In the genomic region with DNA sequence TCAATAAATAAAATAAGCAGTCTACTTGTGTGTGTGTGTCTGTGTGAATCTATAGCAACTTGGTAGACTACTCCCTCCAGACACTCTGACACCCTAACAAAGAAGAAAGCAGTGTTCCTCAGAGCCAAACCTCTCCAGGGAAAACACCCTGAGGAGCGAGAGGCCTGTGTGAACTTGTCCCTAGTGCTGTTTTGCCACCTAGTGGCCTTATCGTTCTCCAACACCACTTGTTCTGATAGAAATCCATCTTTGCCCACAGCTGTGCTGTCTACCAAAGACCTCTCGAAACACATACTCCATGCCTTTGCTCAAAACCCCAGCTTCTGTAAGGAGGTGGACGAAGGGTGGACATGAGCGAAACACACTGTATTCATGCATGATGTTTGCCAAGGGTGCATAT, we compare ENCODE assay signal across 8 mouse cellular contexts. TPM values are rescaled to one million over a fixed set of nuclear protein-coding genes. Genes with fewer than 3 reads are reported as not detected.
DNase-seq lines count a peak whose midpoint lies in the region; ATAC-seq and TF ChIP-seq lines count a peak whose summit lies in the region.

No protein-coding gene starts in this region.

- DNase-seq in urinary bladder, postnatal 36 days (ENCODE audit: low spot score in 2 of 2) = peak; percentile 61 to 74
- DNase-seq in urinary bladder, postnatal 25 days (ENCODE audit: low spot score) = no peak
- peak; percentile 76 for DNase-seq in embryo, embryonic 11 days
- DNase-seq in heart, adult 2 months = peak; percentile 48 to 64
- peak; percentile 61 for DNase-seq in kidney, adult 11 months
- peak; percentile 84 for DNase-seq in midbrain, embryonic 14.5 days

- no peak overlapping the region for H3K9ac ChIP-seq in heart, adult 2 months (ENCODE audit: low read depth, low read length)
- no peak overlapping the region for H3K9ac ChIP-seq in limb, embryonic 13.5 days
- no peak overlapping the region for H3K9ac ChIP-seq in midbrain, embryonic 14.5 days (replicated peaks; ENCODE audit: low read length)

- peak; percentile 89 for TF ChIP-seq CTCF in heart, adult 2 months (IDR thresholded peaks at IDR 0.05)
- 0 out of 2 replicates have a peak, but pooled peaks have one; percentile 18 for TF ChIP-seq CTCF in testis, adult 2 months (IDR thresholded peaks at IDR 0.05; ENCODE audit: control insufficient read depth, insufficient read depth, insufficient replicate concordance, low read depth, low read length)

- peak; percentile 82 for TF ChIP-seq EP300 in heart, adult 2 months (IDR thresholded peaks at IDR 0.05; ENCODE audit: insufficient read depth, low read depth, low read length)

- intact Hi-C loops in heart, adult 2 months (cut with DNase I) = loop anchor here (1.0 to 5.0 kb wide), 2 partner anchors 28 to 51 kb away; a partner anchor contains a TSS

- H3K36me3 ChIP-seq in heart, adult 2 months (ENCODE audit: control insufficient read depth, insufficient read depth, low read length) = no peaks in the 10 kb centered on the region
- H3K36me3 ChIP-seq in limb, embryonic 13.5 days = no peaks in the 10 kb centered on the region
- no peaks in the 10 kb centered on the region for H3K36me3 ChIP-seq in midbrain, embryonic 14.5 days (ENCODE audit: control insufficient read depth, insufficient read depth, low read length)
- no peaks in the 10 kb centered on the region for H3K36me3 ChIP-seq in testis, adult 2 months (ENCODE audit: control insufficient read depth, insufficient read depth, low read length)

- H3K4me3 ChIP-seq in heart, adult 2 months = no peak overlapping the region
- no peak overlapping the region for H3K4me3 ChIP-seq in limb, embryonic 13.5 days
- no peak overlapping the region for H3K4me3 ChIP-seq in midbrain, embryonic 14.5 days (replicated peaks; ENCODE audit: low read depth, low read length)
- H3K4me3 ChIP-seq in testis, adult 2 months (ENCODE audit: control insufficient read depth, low read depth, low read length) = no peak overlapping the region

- peak overlapping the region; percentile 62 for H3K27ac ChIP-seq in heart, adult 2 months
- H3K27ac ChIP-seq in limb, embryonic 13.5 days = no peak overlapping the region
- H3K27ac ChIP-seq in midbrain, embryonic 14.5 days (replicated peaks; ENCODE audit: low read depth, low read length) = no peak overlapping the region
- H3K27ac ChIP-seq in testis, adult 2 months (ENCODE audit: control insufficient read depth, insufficient read depth, low read depth, low read length) = no peak overlapping the region

- peaks cover 7% of the 10 kb centered on the region for H3K4me1 ChIP-seq in heart, adult 2 months (ENCODE audit: control insufficient read depth, insufficient read depth, low read length)
- peaks cover 11% of the 10 kb centered on the region for H3K4me1 ChIP-seq in limb, embryonic 13.5 days
- H3K4me1 ChIP-seq in midbrain, embryonic 14.5 days (ENCODE audit: control insufficient read depth, insufficient read depth, low read length) = no peaks in the 10 kb centered on the region
- no peaks in the 10 kb centered on the region; the same call in 1 of the 2 replicates for H3K4me1 ChIP-seq in testis, adult 2 months (ENCODE audit: control insufficient read depth, insufficient read depth, low read length)

- H3K27me3 ChIP-seq in heart, adult 2 months (ENCODE audit: control insufficient read depth, insufficient read depth, low read length) = no peaks in the 10 kb centered on the region
- H3K27me3 ChIP-seq in limb, embryonic 13.5 days = no peaks in the 10 kb centered on the region
- H3K27me3 ChIP-seq in midbrain, embryonic 14.5 days (ENCODE audit: control insufficient read depth, insufficient read depth, low read length) = no peaks in the 10 kb centered on the region
- no peaks in the 10 kb centered on the region for H3K27me3 ChIP-seq in testis, adult 2 months (ENCODE audit: control insufficient read depth, insufficient read depth, low read length)

- peak; percentile 81 for ATAC-seq in limb, embryonic 13.5 days (ENCODE audit: low FRiP score, low read depth)
- ATAC-seq in midbrain, embryonic 14.5 days (ENCODE audit: low FRiP score, low TSS enrichment) = 0 out of 2 replicates have a peak, but pooled peaks have one; percentile 27

- no peak overlapping the region for H3K4me2 ChIP-seq in limb, embryonic 13.5 days (replicated peaks)
- H3K4me2 ChIP-seq in midbrain, embryonic 14.5 days (ENCODE audit: low read length) = no peak overlapping the region

- WGBS in heart, adult 2 months = 28% methylated on average over 5 of the region's 5 CpGs
- 32% methylated on average over 5 of the region's 5 CpGs for WGBS in limb, embryonic 13.5 days
- 39% methylated on average over 5 of the region's 5 CpGs for WGBS in midbrain, embryonic 14.5 days

- TF ChIP-seq POLR2A in heart, adult 2 months (IDR thresholded peaks at IDR 0.05; ENCODE audit: insufficient read depth, low read depth, low read length) = no peak
- TF ChIP-seq POLR2A in testis, adult 2 months (IDR thresholded peaks at IDR 0.05; ENCODE audit: control insufficient read depth, low read depth, low read length) = no peak

- H3K9me3 ChIP-seq in limb, embryonic 13.5 days = 0 out of 2 replicates have a peak, but pooled peaks cover 6% of the 10 kb centered on the region
- H3K9me3 ChIP-seq in midbrain, embryonic 14.5 days (ENCODE audit: control insufficient read depth, low read length) = 0 out of 2 replicates have a peak, but pooled peaks cover 2% of the 10 kb centered on the region

- H3K79me2 ChIP-seq in heart, adult 2 months (replicated peaks; ENCODE audit: control insufficient read depth, insufficient read depth, low read length) = no peaks in the 10 kb centered on the region

RNA-seq across cellular contexts. Expression of a gene that starts 8.3 kb away (rescaled TPM):
- total RNA-seq in heart, adult 2 months (2021) = not detected
- not detected in 2 replicates for polyA plus RNA-seq in heart, adult 2 months (2012; rRNA removed)
- polyA plus RNA-seq in limb, embryonic 13.5 days (2015; fragmentation: Nextera tagmentation; extraction: Ambion mirVana) = not detected in 2 replicates
- polyA plus RNA-seq in midbrain, embryonic 14.5 days (2014; fragmentation: Nextera tagmentation; extraction: Ambion mirVana) = not detected in 2 replicates
- polyA plus RNA-seq in testis, adult 2 months (2012; rRNA removed) = 0.07 TPM in 1 of 2 replicates, not detected in the other

RNA-seq across cellular contexts. Expression of a gene that starts 12.6 kb away (rescaled TPM):
- total RNA-seq in heart, adult 2 months (2021) = not detected
- 0.16 and 0.32 TPM in 2 replicates for polyA plus RNA-seq in heart, adult 2 months (2012; rRNA removed)
- polyA plus RNA-seq in limb, embryonic 13.5 days (2015; fragmentation: Nextera tagmentation; extraction: Ambion mirVana) = not detected in 2 replicates
- not detected in 2 replicates for polyA plus RNA-seq in midbrain, embryonic 14.5 days (2014; fragmentation: Nextera tagmentation; extraction: Ambion mirVana)
- polyA plus RNA-seq in testis, adult 2 months (2012; rRNA removed) = 153 and 181 TPM in 2 replicates

RNA-seq across cellular contexts. Expression of a gene that starts 16.9 kb away (rescaled TPM):
- 1,000 to 10,000 TPM; 1,274 to 1,571 TPM for total RNA-seq in heart, adult 2 months (2021)
- 2,120 and 2,574 TPM in 2 replicates for polyA plus RNA-seq in heart, adult 2 months (2012; rRNA removed)
- 53.1 and 61.8 TPM in 2 replicates for polyA plus RNA-seq in limb, embryonic 13.5 days (2015; fragmentation: Nextera tagmentation; extraction: Ambion mirVana)
- 98.7 and 128 TPM in 2 replicates for polyA plus RNA-seq in midbrain, embryonic 14.5 days (2014; fragmentation: Nextera tagmentation; extraction: Ambion mirVana)
- 27.3 and 31.6 TPM in 2 replicates for polyA plus RNA-seq in testis, adult 2 months (2012; rRNA removed)

RNA-seq across cellular contexts. Expression of a gene that starts 38.1 kb away (rescaled TPM):
- total RNA-seq in heart, adult 2 months (2021) = under 1 TPM; 0.16 to 0.25 TPM
- polyA plus RNA-seq in heart, adult 2 months (2012; rRNA removed) = 0.53 and 1.7 TPM in 2 replicates
- polyA plus RNA-seq in limb, embryonic 13.5 days (2015; fragmentation: Nextera tagmentation; extraction: Ambion mirVana) = 1.4 and 1.6 TPM in 2 replicates
- 1.1 and 1.8 TPM in 2 replicates for polyA plus RNA-seq in midbrain, embryonic 14.5 days (2014; fragmentation: Nextera tagmentation; extraction: Ambion mirVana)
- 0.14 and 0.30 TPM in 2 replicates for polyA plus RNA-seq in testis, adult 2 months (2012; rRNA removed)

RNA-seq across cellular contexts. Expression of a gene that starts 46.2 kb away (rescaled TPM):
- total RNA-seq in heart, adult 2 months (2021) = 10 to 100 TPM; 20.1 to 20.7 TPM
- 21.1 and 24.8 TPM in 2 replicates for polyA plus RNA-seq in heart, adult 2 months (2012; rRNA removed)
- 52.1 and 62.2 TPM in 2 replicates for polyA plus RNA-seq in limb, embryonic 13.5 days (2015; fragmentation: Nextera tagmentation; extraction: Ambion mirVana)
- polyA plus RNA-seq in midbrain, embryonic 14.5 days (2014; fragmentation: Nextera tagmentation; extraction: Ambion mirVana) = 85.2 and 85.6 TPM in 2 replicates
- polyA plus RNA-seq in testis, adult 2 months (2012; rRNA removed) = 14.4 and 15.8 TPM in 2 replicates

Comparison
In these comparisons a context has a peak if more than half of its experiments do, and no peak if none do; other contexts are left out.
1. RNA of a gene that starts 12.6 kb away (polyA plus RNA-seq): 153 to 181 TPM in testis, adult 2 months; 0.16 to 0.32 TPM in heart, adult 2 months, not detected in limb, embryonic 13.5 days and not detected in midbrain, embryonic 14.5 days; every median in the first group is over 100 times any median in the second.
2. RNA of a gene that starts 16.9 kb away (polyA plus RNA-seq): 2,120 to 2,574 TPM in heart, adult 2 months; 98.7 to 128 TPM in midbrain, embryonic 14.5 days, 53.1 to 61.8 TPM in limb, embryonic 13.5 days and 27.3 to 31.6 TPM in testis, adult 2 months; every median in the first group is over 10 times any median in the second.